In genomic region chr15:77694687-77695295, GRCm38 (mm10) we compare ENCODE assay signal across 8 mouse cellular contexts. TPM values are rescaled to one million over a fixed set of nuclear protein-coding genes. Genes with fewer than 3 reads are reported as not detected.
A peak's percentile ranks its signal among the peaks of the same experiment; 100 is the strongest.
DNase-seq lines count a peak whose midpoint lies in the region; TF ChIP-seq lines count a peak whose summit lies in the region.
"Not testable (repeated sequence)": the region's sequence is repeated elsewhere in the genome, so short reads cannot be mapped to it uniquely, and the experiment has no call there.
"Had no signal": no experiment of that assay in that cellular context is flagged by ENCODE, and none has a peak within 500 bp of the region (broad histone marks: within the 10 kb centered on the region; RNA-seq: fewer than 3 reads in every experiment).

No protein-coding gene starts in this region.

- TF ChIP-seq POLR2A in brain, embryonic 14.5 days (IDR thresholded peaks at IDR 0.05; ENCODE audit: borderline replicate concordance, extremely low read depth, insufficient read depth, insufficient read length, poor library complexity, severe bottlenecking); embryonic fibroblast, embryonic 13.5 days (IDR thresholded peaks at IDR 0.05; ENCODE audit: low read depth, low read length): not testable (repeated sequence)

- 44% methylated on average over 11 of the region's 15 CpGs for WGBS in limb, embryonic 10.5 days

- H3K9me3 ChIP-seq in limb, embryonic 10.5 days (replicated peaks): not testable (repeated sequence)

- TF ChIP-seq CTCF in brain, embryonic 14.5 days (IDR thresholded peaks at IDR 0.05; ENCODE audit: borderline replicate concordance, extremely low read depth, insufficient read depth, insufficient read length): peak; percentile 33; the same call in 1 of the 2 replicates
- TF ChIP-seq CTCF in embryonic fibroblast, embryonic 13.5 days (IDR thresholded peaks at IDR 0.05; ENCODE audit: borderline replicate concordance, insufficient read depth, low read length): peak; percentile 34; the same call in 1 of the 2 replicates

- peak; percentile 10 for DNase-seq in MN1 (ENCODE audit: low spot score)
- peak; percentile 10 for DNase-seq in brain, embryonic 14.5 days (ENCODE audit: low read depth)
- DNase-seq in induced T-regulatory cell, adult 2 months (ENCODE audit: low read depth): peak; percentile 81
- DNase-seq in limb, embryonic 10.5 days (ENCODE audit: low spot score): peak; percentile 36
- peak; percentile 82 for DNase-seq in naive thymus-derived CD4-positive, alpha-beta T cell, adult 2 months (ENCODE audit: low read depth)
- peak; percentile 56 for DNase-seq in splenic B cell, adult 2 months (ENCODE audit: low read depth, low spot score)

- not testable (repeated sequence) for H3K27me3 ChIP-seq in limb, embryonic 10.5 days (ENCODE audit: low read depth, poor library complexity, severe bottlenecking); splenic B cell, adult 2 months (ENCODE audit: control insufficient read depth, insufficient read depth, low read length, poor library complexity, severe bottlenecking)

- not testable (repeated sequence) for H3K4me1 ChIP-seq in embryonic fibroblast, embryonic 13.5 days (ENCODE audit: control insufficient read depth, insufficient read depth, low read length); limb, embryonic 10.5 days

- H3K36me3 ChIP-seq in limb, embryonic 10.5 days; splenic B cell, adult 2 months (ENCODE audit: control insufficient read depth, insufficient read depth, low read length, poor library complexity, severe bottlenecking): not testable (repeated sequence)

- not testable (repeated sequence) for H3K4me3 ChIP-seq in embryonic fibroblast, embryonic 13.5 days (ENCODE audit: insufficient read depth, low read length); limb, embryonic 10.5 days

- not testable (repeated sequence) for H3K27ac ChIP-seq in embryonic fibroblast, embryonic 13.5 days (ENCODE audit: insufficient read depth, low read length); limb, embryonic 10.5 days

RNA-seq across cellular contexts. Expression of gene Apol7e, which starts 3.9 kb away (rescaled TPM):
- 0.04 TPM in 1 of 2 replicates, not detected in the other for polyA plus RNA-seq in brain, embryonic 14.5 days (2012; rRNA removed)
- polyA plus RNA-seq in embryonic fibroblast, embryonic 13.5 days (2011; ENCODE audit: insufficient read length, low read depth, missing spikeins): not detected in 2 replicates
- not detected in 2 replicates for polyA plus RNA-seq in limb, embryonic 10.5 days (2016; fragmentation: Nextera tagmentation; extraction: Ambion mirVana)

RNA-seq across cellular contexts. Expression of gene Apol9b, which starts 34.0 kb away (rescaled TPM):
- polyA plus RNA-seq in brain, embryonic 14.5 days (2012; rRNA removed): 0.06 TPM in 1 of 2 replicates, not detected in the other
- polyA plus RNA-seq in embryonic fibroblast, embryonic 13.5 days (2011; ENCODE audit: insufficient read length, low read depth, missing spikeins): 0.46 and 1.3 TPM in 2 replicates
- not detected in 2 replicates for polyA plus RNA-seq in limb, embryonic 10.5 days (2016; fragmentation: Nextera tagmentation; extraction: Ambion mirVana)
- polyA plus RNA-seq: heart, embryonic 14.5 days had no signal

RNA-seq across cellular contexts. Expression of gene Apol11b, which starts 51.7 kb away (rescaled TPM):
- polyA plus RNA-seq in brain, embryonic 14.5 days (2012; rRNA removed): not detected in 2 replicates
- not detected in 2 replicates for polyA plus RNA-seq in embryonic fibroblast, embryonic 13.5 days (2011; ENCODE audit: insufficient read length, low read depth, missing spikeins)
- not detected in 2 replicates for polyA plus RNA-seq in limb, embryonic 10.5 days (2016; fragmentation: Nextera tagmentation; extraction: Ambion mirVana)

Comparison
In these comparisons a context has a peak if more than half of its experiments do, and no peak if none do; other contexts are left out.
1. DNase-seq: peak in every context shown above with its lines; median percentile 82 in naive thymus-derived CD4-positive, alpha-beta T cell, adult 2 months; 81 in induced T-regulatory cell, adult 2 months; 56 in splenic B cell, adult 2 months; 36 in limb, embryonic 10.5 days; 10 in MN1; 10 in brain, embryonic 14.5 days.